ENCODE assay signal across 9 mouse cellular contexts in genomic region chr1:133306842-133307241, GRCm38 (mm10). TPM values are rescaled to one million over a fixed set of nuclear protein-coding genes. Genes with fewer than 3 reads are reported as not detected.
DNase-seq lines count a peak whose midpoint lies in the region; ATAC-seq and TF ChIP-seq lines count a peak whose summit lies in the region.
"Had no signal": no experiment of that assay in that cellular context is flagged by ENCODE, and none has a peak within 500 bp of the region (broad histone marks: within the 10 kb centered on the region; RNA-seq: fewer than 3 reads in every experiment).

No protein-coding gene starts in this region.

- H3K27me3 ChIP-seq in G1E (ENCODE audit: insufficient read depth, low read length), result peaks cover 10% of the 10 kb centered on the region
- H3K27me3 ChIP-seq in heart, postnatal 0 days (ENCODE audit: control insufficient read depth, insufficient read depth, low read length), result no peaks in the 10 kb centered on the region

- H3K36me3 ChIP-seq in G1E (replicated peaks), result no peaks in the 10 kb centered on the region
- no peaks in the 10 kb centered on the region for H3K36me3 ChIP-seq in heart, postnatal 0 days (replicated peaks; ENCODE audit: control insufficient read depth, insufficient read depth, low read length)
- H3K36me3 ChIP-seq: limb, embryonic 13.5 days had no signal

- H3K9me3 ChIP-seq in G1E (replicated peaks), result no peaks in the 10 kb centered on the region
- H3K9me3 ChIP-seq in heart, postnatal 0 days (replicated peaks; ENCODE audit: control insufficient read depth, low read length), result no peaks in the 10 kb centered on the region
- H3K9me3 ChIP-seq: limb, embryonic 13.5 days had no signal

- no peak for TF ChIP-seq POLR2A in embryonic fibroblast, embryonic 13.5 days (IDR thresholded peaks at IDR 0.05; ENCODE audit: low read depth, low read length)

- H3K4me2 ChIP-seq in heart, postnatal 0 days (ENCODE audit: low read depth, low read length), result no peak overlapping the region
- H3K4me2 ChIP-seq: limb, embryonic 13.5 days had no signal

- no peak overlapping the region for H3K27ac ChIP-seq in embryonic fibroblast, embryonic 13.5 days (ENCODE audit: insufficient read depth, low read length)
- H3K27ac ChIP-seq in heart, postnatal 0 days (ENCODE audit: low read depth), result no peak overlapping the region
- H3K27ac ChIP-seq: limb, embryonic 13.5 days had no signal

- H3K4me3 ChIP-seq in G1E (ENCODE audit: low read depth, low read length), result no peak overlapping the region
- no peak overlapping the region for H3K4me3 ChIP-seq in embryonic fibroblast, embryonic 13.5 days (ENCODE audit: insufficient read depth, low read length)
- no peak overlapping the region for H3K4me3 ChIP-seq in heart, postnatal 0 days (ENCODE audit: low read depth, low read length)
- H3K4me3 ChIP-seq: limb, embryonic 13.5 days had no signal

- no peak for ATAC-seq in G1E (ENCODE audit: extremely low read depth, insufficient number of reproducible peaks, low FRiP score, poor library complexity, severe bottlenecking)
- peak; percentile 16; the same call in 1 of the 2 replicates for ATAC-seq in heart, postnatal 0 days (ENCODE audit: insufficient read depth, low read depth)
- ATAC-seq in megakaryocyte progenitor cell, adult 5-6 weeks (replicated peaks; ENCODE audit: poor library complexity), result peak; percentile 86
- ATAC-seq in activated CD4-positive, CD25-positive, alpha-beta regulatory T cell, adult 4 months, result no peak

- TF ChIP-seq CTCF in G1E (IDR thresholded peaks at IDR 0.05; ENCODE audit: low read depth, low read length), result peak; percentile 29
- peak; percentile 70 for TF ChIP-seq CTCF in embryonic fibroblast, embryonic 13.5 days (IDR thresholded peaks at IDR 0.05; ENCODE audit: borderline replicate concordance, insufficient read depth, low read length)
- TF ChIP-seq CTCF in heart, postnatal 0 days (IDR thresholded peaks at IDR 0.05; ENCODE audit: low read depth), result peak; percentile 91

- WGBS in heart, postnatal 0 days, result 10% methylated on average over 4 of the region's 4 CpGs

- no peak overlapping the region for H3K9ac ChIP-seq in heart, postnatal 0 days (replicated peaks; ENCODE audit: low read depth, low read length)
- H3K9ac ChIP-seq: limb, embryonic 13.5 days had no signal

- H3K4me1 ChIP-seq in G1E (ENCODE audit: insufficient read depth, low read depth, low read length), result no peaks in the 10 kb centered on the region
- H3K4me1 ChIP-seq in embryonic fibroblast, embryonic 13.5 days (ENCODE audit: control insufficient read depth, insufficient read depth, low read length), result peaks cover 4% of the 10 kb centered on the region; the same call in 1 of the 2 replicates
- peaks cover 5% of the 10 kb centered on the region; the same call in 1 of the 2 replicates for H3K4me1 ChIP-seq in heart, postnatal 0 days (ENCODE audit: control insufficient read depth, insufficient read depth)

- no peak for DNase-seq in G1E (ENCODE audit: low spot score)
- peak; percentile 85 for DNase-seq in adrenal gland, postnatal 25 days
- peak; percentile 71 for DNase-seq in heart, postnatal 0 days (ENCODE audit: low spot score)
- peak; percentile 66 to 79 for DNase-seq in layer of hippocampus, postnatal 25 days (ENCODE audit: extremely low spot score in 1 of 2, low spot score in 1 of 2)
- DNase-seq in right cerebral cortex, postnatal 4 days, result peak; percentile 79

- TF ChIP-seq EP300 in heart, postnatal 0 days (IDR thresholded peaks at IDR 0.05; ENCODE audit: low read depth), result no peak

RNA-seq across cellular contexts. Expression of gene Golt1a, which starts 2.8 kb away (rescaled TPM):
- total RNA-seq in G1E (2014; fragmentation: Nextera tagmentation) (not detected in 2 replicates), G1E (2017) (not detected in 2 replicates)
- polyA plus RNA-seq in G1E (2012), result not detected in 2 replicates
- total RNA-seq in adrenal gland, postnatal 25 days (2021), result 0.43 and 1.0 TPM in 2 replicates
- polyA plus RNA-seq in embryonic fibroblast, embryonic 13.5 days (2011; ENCODE audit: insufficient read length, low read depth, missing spikeins), result not detected in 2 replicates
- total RNA-seq in heart, postnatal 0 days (2014; rRNA removed; ENCODE audit: low replicate concordance), result not detected in 2 replicates
- not detected in 2 replicates for polyA plus RNA-seq in heart, postnatal 0 days (2015; fragmentation: Nextera tagmentation; extraction: Ambion mirVana)
- not detected for total RNA-seq in layer of hippocampus, postnatal 25 days (2021)
- not detected in 2 replicates for total RNA-seq in megakaryocyte progenitor cell, adult 5-6 weeks (2015)
- not detected in 2 replicates for total RNA-seq in megakaryocyte progenitor cell, adult 5-6 weeks (2017)
- not detected for polyA plus RNA-seq in activated CD4-positive, CD25-positive, alpha-beta regulatory T cell, adult 4 months (2017; shearing (Covaris generic))
- polyA plus RNA-seq: limb, embryonic 13.5 days had no signal

RNA-seq across cellular contexts. Expression of gene Kiss1, which starts 14.8 kb away (rescaled TPM):
- total RNA-seq in G1E (2014; fragmentation: Nextera tagmentation) (not detected in 2 replicates), G1E (2017) (not detected in 2 replicates)
- polyA plus RNA-seq in G1E (2012), result not detected in 2 replicates
- not detected in 2 replicates for total RNA-seq in adrenal gland, postnatal 25 days (2021)
- not detected in 2 replicates for polyA plus RNA-seq in embryonic fibroblast, embryonic 13.5 days (2011; ENCODE audit: insufficient read length, low read depth, missing spikeins)
- not detected in 2 replicates for total RNA-seq in heart, postnatal 0 days (2014; rRNA removed; ENCODE audit: low replicate concordance)
- polyA plus RNA-seq in heart, postnatal 0 days (2015; fragmentation: Nextera tagmentation; extraction: Ambion mirVana), result not detected in 2 replicates
- not detected for total RNA-seq in layer of hippocampus, postnatal 25 days (2021)
- not detected in 2 replicates for total RNA-seq in megakaryocyte progenitor cell, adult 5-6 weeks (2015)
- total RNA-seq in megakaryocyte progenitor cell, adult 5-6 weeks (2017), result not detected in 2 replicates
- polyA plus RNA-seq in activated CD4-positive, CD25-positive, alpha-beta regulatory T cell, adult 4 months (2017; shearing (Covaris generic)), result not detected
- polyA plus RNA-seq: limb, embryonic 13.5 days had no signal

RNA-seq across cellular contexts. Expression of gene Ren1, which starts 43.5 kb away (rescaled TPM):
- total RNA-seq in G1E (2014; fragmentation: Nextera tagmentation) (not detected in 2 replicates), G1E (2017) (not detected in 2 replicates)
- not detected in 2 replicates for polyA plus RNA-seq in G1E (2012)
- 3.9 and 6.0 TPM in 2 replicates for total RNA-seq in adrenal gland, postnatal 25 days (2021)
- polyA plus RNA-seq in embryonic fibroblast, embryonic 13.5 days (2011; ENCODE audit: insufficient read length, low read depth, missing spikeins), result not detected in 2 replicates
- not detected in 2 replicates for total RNA-seq in heart, postnatal 0 days (2014; rRNA removed; ENCODE audit: low replicate concordance)
- polyA plus RNA-seq in heart, postnatal 0 days (2015; fragmentation: Nextera tagmentation; extraction: Ambion mirVana), result 0.07 and 0.52 TPM in 2 replicates
- not detected for total RNA-seq in layer of hippocampus, postnatal 25 days (2021)
- not detected in 2 replicates for total RNA-seq in megakaryocyte progenitor cell, adult 5-6 weeks (2015)
- not detected in 2 replicates for total RNA-seq in megakaryocyte progenitor cell, adult 5-6 weeks (2017)
- polyA plus RNA-seq in activated CD4-positive, CD25-positive, alpha-beta regulatory T cell, adult 4 months (2017; shearing (Covaris generic)), result not detected

RNA-seq across cellular contexts. Expression of gene Etnk2, which starts 56.5 kb away (rescaled TPM):
- total RNA-seq in G1E (2014; fragmentation: Nextera tagmentation) (not detected in 2 replicates), G1E (2017) (0.05 and 0.06 TPM in 2 replicates)
- not detected in 2 replicates for polyA plus RNA-seq in G1E (2012)
- total RNA-seq in adrenal gland, postnatal 25 days (2021), result 5.9 and 6.3 TPM in 2 replicates
- 0.25 TPM in 1 of 2 replicates, not detected in the other for polyA plus RNA-seq in embryonic fibroblast, embryonic 13.5 days (2011; ENCODE audit: insufficient read length, low read depth, missing spikeins)
- total RNA-seq in heart, postnatal 0 days (2014; rRNA removed; ENCODE audit: low replicate concordance), result 0.31 and 1.3 TPM in 2 replicates
- 0.41 and 0.97 TPM in 2 replicates for polyA plus RNA-seq in heart, postnatal 0 days (2015; fragmentation: Nextera tagmentation; extraction: Ambion mirVana)
- 1 to 10 TPM; 1.8 to 2.7 TPM for total RNA-seq in layer of hippocampus, postnatal 25 days (2021)
- not detected in 2 replicates for total RNA-seq in megakaryocyte progenitor cell, adult 5-6 weeks (2015)
- total RNA-seq in megakaryocyte progenitor cell, adult 5-6 weeks (2017), result not detected in 2 replicates
- under 1 TPM in 1 of 2 experiments, not detected in 1; 0.20 TPM for polyA plus RNA-seq in activated CD4-positive, CD25-positive, alpha-beta regulatory T cell, adult 4 months (2017; shearing (Covaris generic))

Comparison
In these comparisons a context has a peak if more than half of its experiments do, and no peak if none do; other contexts are left out.
1. ATAC-seq: peak in heart, postnatal 0 days (single experiment) and megakaryocyte progenitor cell, adult 5-6 weeks (single experiment); none in G1E (single experiment) and activated CD4-positive, CD25-positive, alpha-beta regulatory T cell, adult 4 months (single experiment).
2. CTCF ChIP-seq: peak in every context shown above with its lines; median percentile 91 in heart, postnatal 0 days; 70 in embryonic fibroblast, embryonic 13.5 days; 29 in G1E.